Mouse (Mus musculus): ENCODE measurements around the gene Prps1.
A peak's percentile ranks its signal among the peaks of the same experiment; 100 is the strongest.

DNA sequence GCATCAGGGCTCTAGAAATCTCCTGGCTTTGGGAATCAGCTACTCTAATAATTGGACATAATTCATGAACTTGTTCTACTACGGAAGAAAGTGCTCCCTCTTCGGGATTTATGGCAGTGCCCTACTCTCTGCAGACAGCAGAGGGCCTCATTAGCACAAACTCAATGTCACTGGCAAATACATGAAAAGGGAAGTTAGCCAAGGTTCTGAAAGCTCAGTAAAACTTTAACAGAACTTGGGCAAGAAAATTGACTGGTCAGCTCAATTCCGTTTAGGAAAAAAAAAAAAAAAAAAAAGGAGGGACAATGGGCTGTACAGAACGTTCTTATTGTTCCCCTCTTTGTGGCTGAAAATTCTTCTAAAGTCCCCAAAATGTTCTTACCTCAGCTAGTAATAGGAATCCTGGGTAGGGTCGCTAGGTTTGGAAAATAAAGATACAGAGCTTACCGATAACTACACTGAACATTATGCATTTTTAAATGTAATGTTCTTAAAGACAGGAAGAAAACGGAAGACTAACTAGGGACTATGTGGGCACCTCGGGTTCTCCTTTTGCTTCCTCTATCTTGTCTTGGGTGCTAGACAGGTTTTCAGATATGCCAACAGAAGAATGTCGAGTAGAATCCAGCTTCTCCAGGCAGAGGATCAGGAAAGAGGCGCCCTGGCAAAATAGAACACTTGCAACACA lies 35.6 kb downstream of the Prps1 start:
- TF ChIP-seq EP300 (IDR thresholded peaks at IDR 0.05; ENCODE audit: insufficient read depth, low read depth, low read length) (no peak), CTCF (IDR thresholded peaks at IDR 0.05) (peak; percentile 86), POLR2A (IDR thresholded peaks at IDR 0.05; ENCODE audit: insufficient read depth, low read depth, low read length) (no peak)
